Mouse (Mus musculus) MEL-GATA-1-ER (cell line): Measurements from ENCODE around the gene Sptlc2.

Experiments used
- DNase-seq: peaks from one replicate; pipeline ENCODE4 v3.0.0-alpha.2; 2012; ENCODE audit warnings: low read depth; ENCODE audit errors: extremely low read depth

The Sptlc2 gene

DNA sequence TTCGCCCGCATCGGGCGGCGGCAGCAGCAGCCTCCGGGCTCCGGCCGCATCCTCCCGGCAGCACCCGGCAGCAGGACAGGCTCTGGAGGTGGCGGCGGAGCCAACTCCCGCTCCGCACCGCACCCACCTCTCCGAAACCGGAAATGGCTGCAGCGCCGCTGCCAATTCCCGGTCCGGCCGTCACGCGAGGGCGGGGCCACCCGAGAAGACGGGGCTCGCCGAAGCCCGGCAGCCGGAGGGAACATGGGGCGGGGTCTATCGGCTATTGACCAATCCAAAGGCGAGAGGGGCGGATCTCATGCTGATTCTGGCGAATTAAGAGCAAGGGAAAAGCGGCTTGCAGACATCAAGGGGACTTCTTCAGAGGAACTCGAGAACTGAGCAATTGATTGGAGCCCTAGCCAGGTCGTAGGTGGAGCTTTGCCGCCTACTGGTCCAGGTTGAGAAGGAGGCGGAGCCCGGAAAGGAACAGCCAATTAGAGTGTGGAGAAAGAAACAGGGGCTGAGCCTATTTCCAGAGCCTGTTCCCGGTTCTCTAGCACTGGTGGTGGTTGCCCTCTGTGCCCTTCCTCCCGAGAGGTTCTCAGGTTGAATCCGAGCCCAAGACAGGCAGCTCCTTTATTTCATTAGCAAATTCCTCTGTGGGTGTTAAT is at the start of gene Sptlc2:
TSS of gene Sptlc2 (minus strand) at position 234 of the 653 bp plus-strand sequence.
- DNase-seq: peak; percentile 100

DNA sequence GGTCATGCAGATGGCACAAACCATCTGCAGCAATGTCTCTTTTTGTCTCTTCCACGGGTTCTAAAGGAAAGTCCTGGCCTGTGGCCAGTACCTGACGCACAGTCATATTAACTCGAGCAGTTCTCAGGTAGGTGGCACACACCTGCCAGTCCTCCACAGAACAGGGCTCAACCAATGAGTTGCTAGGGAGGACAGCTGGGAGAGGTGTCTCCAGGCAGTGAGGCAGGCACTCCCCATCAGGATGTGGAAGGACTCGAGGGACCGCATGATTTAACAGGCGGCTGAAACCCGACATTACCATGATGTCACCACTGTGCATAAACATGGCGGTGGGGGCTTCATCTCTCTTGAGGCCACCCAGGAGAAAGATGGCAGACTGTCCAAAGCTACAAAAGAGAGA is 40.7 kb upstream of the Sptlc2 start:
- no peak for DNase-seq

DNA sequence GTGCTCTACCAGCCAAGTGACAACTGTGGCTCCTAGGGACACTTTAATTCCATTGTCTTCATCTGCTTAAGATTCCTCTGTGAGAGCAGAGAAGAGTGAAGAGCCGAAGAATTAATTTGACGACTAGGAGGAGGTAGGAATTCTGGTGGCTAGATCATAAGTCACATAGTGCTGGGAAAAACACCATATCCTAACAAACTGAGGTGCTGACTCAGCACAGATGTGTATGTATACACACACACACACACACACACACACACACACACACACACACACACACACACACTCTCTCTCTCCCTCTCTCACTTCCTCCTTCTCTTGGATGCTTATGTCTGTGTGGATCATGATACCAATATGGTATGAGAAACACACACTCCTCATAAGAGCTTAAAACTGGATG is 40.1 kb upstream of the Sptlc2 start:
- DNase-seq: no peak

DNA sequence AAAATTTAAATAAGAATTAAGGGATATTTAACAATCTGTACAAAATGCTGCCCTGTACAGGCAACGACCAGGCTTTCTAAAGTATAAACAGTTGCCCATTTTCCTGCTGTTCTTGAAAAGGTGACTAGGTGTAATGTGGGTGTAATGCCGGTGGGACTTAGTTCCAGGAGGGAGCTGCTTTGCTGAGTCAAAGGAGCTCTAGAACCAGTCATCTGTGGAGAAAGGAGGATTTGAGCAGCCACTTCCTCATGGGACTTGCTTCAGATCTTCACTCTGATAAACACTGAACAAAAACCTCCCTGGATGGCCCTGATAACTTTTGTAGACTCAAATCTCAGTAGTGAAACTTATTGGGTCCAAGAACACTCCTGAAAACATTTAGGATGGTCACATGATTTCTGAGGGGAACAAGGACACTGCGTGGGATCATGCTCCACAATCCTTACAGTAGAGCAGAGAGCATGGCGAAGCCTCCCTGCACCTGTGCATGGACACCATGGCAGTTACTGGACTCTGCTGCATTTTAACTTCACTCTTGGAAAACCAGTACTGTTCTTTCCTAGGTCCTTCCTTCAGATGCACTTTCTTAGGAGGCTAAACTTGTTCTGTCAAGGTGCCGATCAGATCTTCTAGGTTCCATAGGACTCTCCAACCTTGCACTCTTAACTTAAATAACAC is 38.3 kb upstream of the Sptlc2 start:
- no peak for DNase-seq

DNA sequence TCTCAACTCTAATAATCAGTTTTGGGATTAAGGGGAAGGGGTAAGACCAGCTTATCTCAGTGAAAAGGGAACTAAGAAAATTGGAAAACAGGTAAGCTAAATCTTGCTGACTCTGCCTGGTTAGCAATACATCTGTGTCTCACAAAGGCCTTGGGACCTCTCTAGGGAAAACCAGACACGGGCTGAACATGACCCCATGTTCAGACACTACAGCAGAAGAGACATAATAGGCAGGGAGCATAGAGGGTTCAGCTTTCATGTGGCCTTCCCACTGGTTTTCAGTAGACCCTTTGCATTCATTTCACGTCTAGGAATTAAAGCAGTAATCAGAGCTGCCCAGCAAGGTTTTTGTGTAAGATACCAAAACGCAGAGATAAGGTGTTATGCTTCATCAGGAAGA is 36.4 kb upstream of the Sptlc2 start:
- DNase-seq: no peak

DNA sequence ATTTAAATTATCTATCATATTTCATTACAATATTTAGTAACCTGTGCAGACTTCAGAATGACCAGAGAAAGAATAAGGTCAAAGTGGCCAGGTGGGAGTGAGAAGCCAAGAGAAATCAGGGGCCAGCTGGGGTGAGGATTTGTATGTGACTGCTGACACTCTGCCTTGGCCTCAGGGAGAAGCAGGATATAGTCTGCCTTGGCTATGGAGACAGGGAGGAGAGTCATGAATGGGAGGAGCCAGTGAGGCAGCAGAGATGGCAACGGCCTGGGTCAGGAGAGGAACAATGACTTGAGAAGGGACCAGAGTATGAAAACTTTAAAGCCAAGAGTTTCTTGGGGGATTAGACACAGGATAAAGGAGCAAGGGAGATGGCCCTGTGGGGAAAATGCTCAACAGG is 35.5 kb upstream of the Sptlc2 start:
- no peak for DNase-seq

DNA sequence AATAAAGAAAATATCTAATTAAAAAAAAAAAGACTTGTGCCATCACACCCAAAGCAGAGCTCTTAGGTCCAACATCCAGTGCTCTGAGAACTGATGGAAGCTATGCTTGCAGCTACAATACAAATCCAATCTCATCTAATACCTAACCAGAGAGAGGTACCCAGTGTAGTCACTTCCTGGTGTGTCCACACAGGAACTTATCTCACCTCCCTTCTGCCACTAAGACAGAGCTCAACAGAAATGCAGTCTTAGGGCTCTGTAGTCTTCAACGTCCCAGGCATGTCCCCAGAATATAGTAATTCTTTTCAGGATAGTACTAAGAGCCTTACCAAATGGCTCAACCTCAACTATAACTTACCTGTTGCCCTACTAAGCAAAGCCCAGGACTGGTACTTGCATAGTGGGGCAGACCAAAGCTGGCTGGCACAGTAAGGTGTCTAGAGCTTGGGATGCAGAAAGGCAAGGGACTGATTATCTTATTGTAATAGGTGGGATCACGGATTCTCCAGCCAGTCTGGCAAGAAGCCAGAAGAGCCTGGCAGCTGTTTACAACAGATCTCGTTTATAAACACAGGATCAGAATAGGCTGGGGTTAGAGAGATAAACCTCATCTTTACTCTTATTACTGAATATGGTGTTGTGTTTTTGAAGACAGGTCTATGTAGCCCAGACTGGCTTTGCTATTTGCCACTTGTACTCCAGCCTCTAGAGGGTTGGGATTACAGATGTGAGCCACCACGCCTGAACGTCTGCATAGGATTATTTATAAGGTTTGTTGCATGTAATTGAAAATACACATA is 33.8 kb upstream of the Sptlc2 start:
- DNase-seq: no peak

DNA sequence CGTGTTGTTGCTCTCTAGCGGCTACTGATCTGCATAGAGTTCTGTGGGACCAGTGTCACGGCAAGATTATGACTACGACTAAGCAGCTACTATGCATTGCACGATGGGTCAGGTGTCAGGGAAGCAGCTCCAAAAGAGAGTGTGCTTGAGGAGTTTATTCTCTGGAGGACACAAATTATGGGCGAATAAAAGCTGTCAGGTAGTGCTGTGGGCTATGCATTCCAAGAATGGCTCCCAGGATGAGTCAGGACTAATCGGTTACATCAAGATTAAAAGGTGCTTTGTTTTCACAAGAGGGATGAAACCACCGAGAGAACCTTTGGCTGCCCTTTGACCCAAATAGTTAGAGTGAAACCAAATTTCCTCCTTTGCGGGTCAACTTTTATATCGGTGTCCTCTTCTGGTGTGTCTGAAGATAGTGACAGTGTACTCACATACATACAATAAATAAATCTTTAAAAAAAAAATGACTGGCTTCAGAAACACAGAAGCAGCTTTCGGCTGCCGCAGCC is 31.9 kb upstream of the Sptlc2 start:
- DNase-seq: no peak

DNA sequence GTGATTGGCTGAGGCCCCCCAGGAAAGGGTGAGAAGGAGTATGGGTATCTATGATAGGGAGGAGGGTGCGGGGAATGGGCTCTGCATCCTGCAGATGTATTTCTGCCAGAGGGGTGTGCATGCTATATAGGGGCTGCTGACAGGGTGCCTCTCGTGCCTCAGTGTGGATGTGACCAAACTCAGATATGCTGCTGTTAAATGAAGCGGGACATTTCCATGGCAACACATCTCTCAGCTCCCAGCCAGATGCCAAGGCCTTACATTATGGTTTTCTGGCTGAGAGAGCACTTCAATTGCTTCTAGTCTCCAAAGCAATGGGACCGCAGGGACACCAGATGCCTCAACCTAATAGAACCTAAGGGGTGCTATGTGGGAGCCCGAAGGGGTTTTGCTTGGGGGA is 30.8 kb upstream of the Sptlc2 start:
- no peak for DNase-seq

DNA sequence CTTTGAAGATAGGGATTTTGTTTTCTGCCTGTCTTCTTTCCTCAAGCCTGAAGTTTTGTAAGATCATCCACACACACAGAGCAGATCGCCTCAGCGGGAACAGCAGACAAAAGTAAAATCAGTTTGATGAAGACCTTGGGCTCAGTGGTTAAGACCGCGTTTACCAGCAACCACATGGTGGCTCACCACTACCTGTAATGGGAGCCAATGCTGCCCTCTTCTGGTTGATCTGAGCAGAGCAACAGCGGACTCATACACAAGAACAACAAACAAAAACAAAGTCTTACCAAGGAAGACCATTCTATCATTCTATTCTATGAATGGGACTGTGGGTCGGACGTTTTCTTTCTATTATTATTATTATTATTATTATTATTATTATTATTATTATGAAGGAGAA is 28.5 kb upstream of the Sptlc2 start:
- peak; percentile 47 for DNase-seq

DNA sequence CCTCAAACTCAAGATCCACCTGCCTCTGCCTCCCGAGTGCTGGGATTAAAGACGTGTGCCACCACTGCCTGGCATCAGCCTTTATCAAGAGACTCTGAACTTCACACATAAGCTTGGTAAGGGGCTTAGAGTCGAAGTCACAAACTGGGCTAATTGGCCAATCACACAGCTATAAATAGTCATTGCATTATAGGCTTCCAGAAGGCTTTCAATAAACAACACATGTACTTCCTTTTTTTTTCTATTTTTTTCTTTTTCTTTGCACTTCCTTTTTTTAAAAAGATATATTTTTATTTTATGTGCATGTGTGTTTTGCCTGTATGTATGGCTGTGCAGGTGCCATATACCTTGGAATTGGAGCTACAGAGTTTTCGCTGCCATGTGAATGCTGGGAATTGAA is 27.2 kb upstream of the Sptlc2 start:
- peak; percentile 29 for DNase-seq

DNA sequence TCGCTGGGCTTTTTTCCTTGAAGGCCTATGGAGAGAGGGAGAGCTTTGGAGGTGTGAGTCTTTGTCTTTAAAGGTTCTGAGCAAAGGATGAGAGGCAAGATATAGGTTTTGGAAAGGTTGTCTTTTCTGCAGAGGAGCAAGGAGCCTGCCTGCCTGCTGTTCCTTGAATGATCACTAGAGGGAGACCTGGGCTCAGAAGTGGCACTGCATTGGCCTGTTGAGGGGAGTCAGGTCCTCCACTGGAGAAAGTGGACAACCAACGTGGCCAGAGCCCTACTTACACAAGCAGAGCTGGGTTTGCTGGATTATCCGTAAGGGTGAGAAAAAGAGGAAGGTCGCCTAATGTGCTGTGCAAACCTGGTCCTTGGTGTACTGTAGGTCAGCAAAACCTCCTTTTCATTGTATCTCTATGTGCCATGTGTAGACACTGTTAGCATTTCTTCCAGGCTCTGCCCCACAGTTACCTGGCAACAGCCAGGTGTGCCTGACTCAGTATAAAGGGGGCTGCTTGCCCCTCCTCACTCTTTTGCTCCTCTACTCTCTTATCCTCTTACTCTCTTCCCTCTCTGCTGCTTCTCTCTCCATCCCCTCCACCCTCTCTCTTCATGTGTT is 25.1 kb upstream of the Sptlc2 start:
- DNase-seq: peak; percentile 30

DNA sequence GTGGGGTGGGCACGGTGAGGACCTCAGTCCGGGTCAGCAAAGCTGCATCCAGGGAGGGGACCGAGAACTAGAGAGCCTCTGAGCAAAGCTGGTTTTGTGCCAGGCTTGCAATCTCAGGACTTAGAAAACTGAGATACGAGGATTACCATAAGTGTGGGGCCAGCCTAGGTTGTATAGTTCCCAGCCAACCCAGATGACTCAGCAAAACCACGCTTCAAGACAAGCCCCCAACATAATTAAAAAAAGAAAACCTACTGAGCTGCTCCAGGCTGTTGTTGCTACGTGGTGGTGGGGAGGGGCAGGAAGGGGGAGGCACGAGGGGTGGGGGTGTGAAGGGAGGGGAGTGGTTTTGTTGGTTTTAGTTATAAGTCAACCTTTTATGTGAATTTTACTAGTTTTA is 22.8 kb upstream of the Sptlc2 start:
- no peak for DNase-seq

DNA sequence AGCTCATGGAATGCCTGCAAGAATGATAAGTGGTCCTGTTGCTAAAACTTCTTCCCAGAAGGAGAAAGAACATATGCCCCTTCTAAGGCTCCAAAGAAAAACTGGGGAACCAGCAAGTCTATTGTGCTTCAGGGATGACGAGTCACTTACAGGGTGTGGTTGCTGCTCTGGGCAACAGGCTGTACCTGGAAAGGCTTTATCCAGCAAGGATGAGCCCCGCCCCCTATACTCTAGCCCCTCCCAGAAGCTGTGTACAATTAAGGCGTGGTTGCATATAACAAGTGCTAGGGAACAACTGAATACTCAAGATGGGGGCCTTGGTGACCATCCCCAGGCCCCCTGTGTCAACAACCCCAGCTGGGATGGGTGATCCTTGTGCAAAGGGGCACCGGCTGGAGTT is 21.0 kb upstream of the Sptlc2 start:
- no peak for DNase-seq

DNA sequence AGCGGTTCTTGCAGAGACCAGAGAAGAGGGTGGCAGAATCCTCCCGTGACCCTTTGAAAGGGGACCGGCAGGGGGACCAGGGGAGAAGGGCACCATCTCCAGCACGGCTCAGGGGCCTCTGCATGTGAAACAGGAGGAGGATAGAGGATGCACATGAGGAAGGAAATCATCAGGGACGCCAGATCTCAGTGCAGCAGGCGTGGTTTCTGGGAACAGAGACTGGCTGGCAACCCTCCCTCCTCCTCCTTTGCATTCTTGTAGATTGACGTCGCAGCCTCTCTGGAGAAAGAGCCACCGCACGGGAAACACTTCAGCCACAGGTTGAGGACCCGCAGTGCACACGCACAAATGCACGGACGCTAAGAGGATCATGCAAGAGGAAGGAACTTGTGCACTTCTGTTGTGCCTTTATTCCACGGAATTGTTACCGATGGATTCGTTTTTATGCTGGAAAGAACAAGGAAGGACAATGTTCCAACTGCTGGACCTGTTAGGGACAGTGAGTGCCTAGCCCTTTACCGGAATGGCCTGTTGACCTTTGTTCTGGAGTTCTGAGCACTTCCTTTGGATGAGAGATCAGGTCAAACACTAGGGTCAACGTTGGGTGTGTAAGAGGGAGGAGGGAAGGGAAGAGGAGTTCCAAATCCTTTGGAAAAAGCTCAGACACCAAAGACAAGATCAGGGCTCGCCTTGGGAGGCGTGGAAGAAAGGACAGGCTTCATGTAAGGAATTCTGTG is 19.9 kb upstream of the Sptlc2 start:
- DNase-seq: no peak

DNA sequence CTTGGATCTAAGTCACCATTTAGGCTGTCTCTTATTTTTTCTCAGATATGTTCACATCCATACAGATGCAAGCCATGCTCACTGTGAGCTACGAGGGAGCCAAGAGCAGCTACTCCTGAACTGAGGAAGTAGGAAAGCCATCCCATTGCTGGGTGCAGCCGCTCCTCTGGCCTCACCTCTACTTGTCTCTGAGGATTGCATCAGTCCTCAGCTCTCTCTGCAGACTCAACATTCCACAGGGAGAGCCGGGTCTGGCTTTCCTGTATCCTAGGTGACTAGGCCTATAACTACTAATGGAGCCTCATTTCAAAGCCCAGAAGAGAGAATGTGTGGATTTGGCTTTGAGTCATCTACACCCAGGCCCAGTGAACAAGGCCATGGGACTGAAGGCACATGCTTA is 17.6 kb upstream of the Sptlc2 start:
- no peak for DNase-seq

DNA sequence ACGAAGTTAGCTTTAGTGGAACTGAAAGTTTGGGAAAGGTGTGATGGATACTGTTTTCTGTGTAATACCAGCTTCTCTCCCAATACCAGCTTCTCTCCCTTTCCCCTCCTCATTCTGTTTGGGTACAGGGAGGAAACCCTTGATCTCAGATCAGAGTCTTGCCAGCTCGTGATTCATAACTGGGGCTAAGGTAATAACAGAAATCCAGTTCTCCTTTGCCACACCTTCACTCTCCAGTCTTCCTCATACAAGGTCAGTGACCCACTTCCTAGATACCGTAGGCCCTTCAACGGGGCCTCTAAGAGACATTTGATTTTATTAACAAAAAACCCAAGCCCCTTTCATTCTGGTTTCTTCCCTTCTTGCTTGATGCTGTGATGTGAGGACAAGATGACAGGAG is 17.0 kb upstream of the Sptlc2 start:
- DNase-seq: no peak

DNA sequence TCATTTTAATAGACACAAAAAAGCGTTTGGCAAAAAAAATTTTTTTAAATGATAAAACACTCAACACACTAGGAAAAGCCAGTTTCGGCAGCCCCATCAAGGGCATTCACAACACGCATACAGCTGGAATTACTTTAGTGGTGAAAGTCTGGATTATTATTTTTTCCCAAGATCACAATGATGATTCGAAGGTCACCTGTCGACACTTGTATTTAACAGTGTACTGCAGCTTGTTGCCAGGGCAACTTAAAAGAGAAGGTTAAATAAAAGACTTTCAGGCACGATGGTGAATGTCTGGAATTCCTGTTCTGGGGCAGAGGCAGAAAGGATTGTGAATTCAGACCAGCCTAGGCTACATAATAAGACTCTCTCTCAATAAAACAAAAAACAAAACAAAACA is 13.7 kb upstream of the Sptlc2 start:
- no peak for DNase-seq

DNA sequence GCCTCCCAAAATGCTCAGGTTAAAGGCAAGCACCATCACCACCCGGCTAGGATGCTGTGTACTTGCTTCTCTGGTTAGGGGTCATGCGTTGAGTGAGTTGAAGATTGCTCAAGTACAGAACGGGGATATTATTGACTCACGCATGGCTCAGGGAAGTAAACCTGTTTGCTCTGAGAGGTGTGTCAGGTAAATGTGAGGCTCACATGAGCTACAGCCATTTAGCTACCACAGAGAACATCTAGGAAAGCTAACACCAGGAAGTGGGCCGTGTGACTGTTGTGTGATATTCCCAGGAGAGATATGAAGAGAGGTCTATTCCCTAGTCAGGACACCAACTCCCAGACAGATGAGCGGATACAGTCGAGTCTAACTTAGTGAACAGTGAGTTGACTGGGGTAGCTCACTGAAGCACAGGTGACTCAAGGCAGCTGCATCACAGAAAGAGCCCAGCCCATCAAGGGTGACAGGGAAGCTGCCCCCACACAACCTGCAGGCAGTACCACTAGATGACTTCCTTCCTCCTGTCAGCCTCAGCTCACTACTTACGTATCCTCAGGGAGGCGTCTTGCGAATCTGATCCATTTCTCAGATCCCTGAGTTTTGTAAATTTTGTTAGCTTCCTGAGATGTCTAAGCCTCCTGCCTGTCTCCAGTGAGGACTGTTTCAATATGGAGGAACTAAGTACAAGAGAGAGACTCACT is 11.1 kb upstream of the Sptlc2 start:
- DNase-seq: no peak

DNA sequence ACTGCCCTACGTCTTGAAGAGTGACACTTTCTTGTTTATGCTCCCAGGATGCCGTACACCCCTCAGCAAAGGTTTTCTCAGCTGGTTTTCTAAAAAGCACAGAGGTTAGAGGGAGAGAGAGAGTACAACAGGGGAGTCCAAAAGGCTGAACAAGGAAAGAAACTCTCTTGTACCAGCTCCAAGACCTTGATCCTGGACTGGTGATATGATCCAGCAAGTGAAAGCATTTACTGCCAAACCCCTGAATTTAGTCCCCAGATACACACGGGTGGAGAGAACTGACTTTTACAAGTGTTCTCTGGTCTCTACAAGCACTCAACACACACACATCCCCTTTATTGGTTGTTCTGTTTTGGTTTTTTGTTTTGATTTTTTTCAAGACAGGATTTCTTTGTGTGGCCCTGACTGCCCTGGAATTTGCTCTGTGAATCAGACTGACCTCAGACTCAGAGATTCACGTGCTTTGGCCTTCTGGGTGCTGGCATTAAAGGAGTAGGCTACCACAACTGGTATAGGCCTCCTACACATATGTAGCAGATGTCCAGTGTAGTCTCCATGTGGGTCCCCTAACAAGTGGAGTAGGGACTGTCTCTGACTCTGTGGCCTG is 9.8 kb upstream of the Sptlc2 start:
- DNase-seq: no peak
